Mouse (Mus musculus) heart, adult 9 months (tissue): ENCODE results near the gene Macrod2.

Experiments used
- DNase-seq, 2 experiments: peaks; one replicate each; pipeline ENCODE4 v3.0.0; 2022; ENCODE audit warnings: low spot score in 2 of 2

Gene Macrod2

DNA sequence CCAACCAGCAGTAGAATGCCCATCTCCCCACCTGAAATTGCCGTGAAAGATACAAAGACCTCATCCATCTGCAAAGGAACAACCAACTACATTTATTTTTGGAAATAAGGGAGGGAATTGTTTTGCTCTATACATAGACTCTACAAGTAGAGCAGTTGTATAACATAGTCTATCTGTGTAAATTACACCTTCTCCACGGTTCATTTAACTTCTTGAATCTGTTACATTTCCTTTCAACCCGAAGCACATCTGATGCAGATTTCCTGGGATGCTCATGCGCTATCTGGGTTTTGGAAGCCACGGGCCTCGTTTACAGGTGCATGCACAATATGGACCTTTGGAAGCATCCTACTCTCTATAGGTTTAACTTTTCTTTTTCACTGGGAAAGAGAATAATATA, 175.8 kb downstream of the Macrod2 start:
- no peak for DNase-seq

DNA sequence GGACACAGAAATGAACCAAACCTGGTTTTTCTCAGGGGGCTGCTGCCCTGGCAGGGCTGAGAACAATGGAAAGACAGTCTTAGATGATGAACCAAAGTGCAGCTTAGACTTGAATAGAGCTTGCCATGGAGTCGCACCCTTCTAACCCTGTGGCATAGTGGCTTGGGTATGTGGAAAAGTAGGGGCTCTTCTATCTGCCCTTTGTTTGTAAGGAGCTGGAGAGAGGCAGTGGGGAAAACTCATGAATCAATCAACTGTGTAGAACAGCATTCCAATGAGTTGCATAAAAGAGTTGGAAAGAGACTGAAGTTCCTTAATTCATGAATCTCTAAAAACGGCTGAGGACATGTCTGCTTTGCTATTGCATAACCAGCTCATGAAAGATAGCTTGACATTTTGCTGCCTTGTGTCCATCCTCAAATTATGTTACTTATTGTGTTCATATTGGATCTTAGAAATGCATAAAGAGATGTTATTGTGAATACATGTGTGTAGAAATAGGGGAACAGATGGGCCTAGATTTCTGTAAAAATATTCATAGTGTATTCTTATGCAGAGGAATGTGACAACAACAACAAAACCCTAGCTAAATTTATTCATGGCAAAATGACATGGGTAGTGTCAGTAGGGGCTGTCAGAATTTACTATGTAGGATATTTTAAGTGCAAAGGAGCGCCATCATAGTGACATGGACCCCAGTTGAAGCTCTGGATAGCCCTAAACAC, 197.6 kb downstream of the Macrod2 start:
- DNase-seq, result no peak

DNA sequence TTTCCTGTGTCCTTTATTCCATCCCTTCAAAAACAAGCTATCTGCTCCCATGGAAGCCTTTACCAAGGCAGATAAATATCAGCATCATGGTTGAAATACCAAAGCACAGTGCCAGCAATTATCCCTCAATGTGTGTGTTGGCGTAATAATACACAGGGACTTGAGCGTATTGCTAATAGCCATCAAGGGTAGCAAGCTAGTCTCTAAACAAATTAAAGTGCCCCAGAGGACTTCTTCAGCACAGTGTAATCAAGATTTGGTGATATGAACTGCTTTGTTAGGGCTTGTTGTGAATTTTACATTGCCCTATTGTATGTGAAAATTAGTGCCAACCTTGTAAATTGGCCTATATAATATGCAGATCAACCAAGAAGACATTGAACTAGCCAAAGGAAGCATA, 201.8 kb downstream of the Macrod2 start:
- DNase-seq, result no peak

DNA sequence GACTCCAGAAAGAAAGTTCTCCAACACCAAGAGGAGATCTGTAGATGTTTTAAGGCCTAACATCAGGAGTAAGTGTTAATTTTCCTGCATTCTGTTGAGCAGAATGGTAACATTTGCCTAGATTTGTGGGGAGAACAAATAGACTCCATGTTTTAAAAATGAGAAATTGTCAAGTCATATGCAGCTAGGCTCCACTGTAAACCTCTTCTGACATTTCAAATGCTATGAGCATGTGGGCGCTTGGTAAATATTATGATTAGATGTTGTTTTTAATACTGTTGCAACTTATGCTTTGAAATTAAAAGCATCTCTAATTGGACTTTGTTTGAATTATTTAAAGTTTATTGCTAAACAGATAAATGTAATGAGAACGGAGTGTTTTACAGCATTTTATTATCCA, 220.3 kb downstream of the Macrod2 start:
- no peak for DNase-seq

DNA sequence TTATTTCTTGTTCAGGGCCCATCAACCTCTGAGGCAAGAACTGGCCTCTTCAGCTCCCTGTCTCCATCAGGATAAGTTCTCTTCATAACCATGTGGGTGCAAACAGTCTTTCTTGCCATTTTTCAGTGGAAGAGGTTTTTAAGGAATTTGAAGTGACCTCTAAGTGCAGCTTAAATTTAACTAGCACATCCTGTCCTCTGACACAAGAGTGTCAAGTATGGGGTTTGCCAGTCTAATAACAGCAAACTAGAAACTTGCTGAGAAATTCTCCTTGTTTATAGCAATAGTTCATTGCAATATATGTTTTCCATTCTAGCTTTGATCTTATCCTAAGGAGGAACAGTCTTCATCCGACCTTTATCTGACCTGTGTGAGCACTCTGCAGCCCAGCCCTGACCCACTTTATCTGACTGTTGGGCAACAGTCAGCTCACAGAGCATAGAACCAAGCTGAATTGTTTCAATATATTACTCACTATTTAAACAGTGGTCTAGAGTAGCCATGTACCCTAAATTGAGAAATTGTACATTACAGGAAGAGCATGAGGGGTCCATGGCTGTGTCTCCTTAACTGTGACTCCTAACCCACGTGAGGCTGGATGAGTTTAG, 226.7 kb downstream of the Macrod2 start:
- no peak for DNase-seq

DNA sequence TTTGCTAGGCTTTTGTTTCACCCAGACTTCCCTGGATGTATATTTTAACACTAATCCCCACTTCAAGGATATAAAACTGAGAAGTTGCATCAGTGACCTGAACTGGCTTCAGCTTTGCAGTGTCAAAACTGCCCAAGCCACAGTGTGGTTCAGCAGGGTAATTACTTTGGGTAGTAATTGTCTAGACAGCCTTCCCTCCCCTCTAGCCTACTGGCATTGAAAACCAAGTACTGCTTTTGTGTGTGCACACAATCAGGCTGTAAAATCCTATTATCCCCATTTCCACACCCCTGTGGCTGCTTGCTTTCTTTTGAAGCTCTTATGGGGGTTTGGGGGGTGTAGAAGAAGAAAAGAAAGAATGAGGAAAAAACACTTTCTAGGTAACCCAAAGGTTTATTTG, 258.4 kb downstream of the Macrod2 start:
- DNase-seq, result no peak

DNA sequence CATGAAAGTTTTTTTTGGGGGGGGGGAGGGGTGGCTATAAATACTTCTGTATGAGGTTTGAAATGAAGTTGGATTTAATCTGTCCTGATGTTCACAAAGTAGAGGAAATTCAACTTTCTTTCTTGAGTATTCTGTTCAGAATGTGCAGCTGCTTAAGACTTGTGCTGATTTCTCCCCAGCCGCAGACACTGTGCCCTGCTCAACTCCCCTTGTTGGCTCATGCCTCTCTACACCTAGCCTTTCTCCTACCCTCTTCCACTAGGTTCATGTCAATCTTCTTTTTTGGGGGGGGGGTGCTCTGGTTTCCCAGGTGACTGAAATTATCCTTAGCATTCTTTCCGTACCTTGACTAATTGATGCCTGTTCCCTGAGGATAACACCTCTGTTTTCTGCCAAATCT, 258.9 kb downstream of the Macrod2 start:
- DNase-seq, result no peak

DNA sequence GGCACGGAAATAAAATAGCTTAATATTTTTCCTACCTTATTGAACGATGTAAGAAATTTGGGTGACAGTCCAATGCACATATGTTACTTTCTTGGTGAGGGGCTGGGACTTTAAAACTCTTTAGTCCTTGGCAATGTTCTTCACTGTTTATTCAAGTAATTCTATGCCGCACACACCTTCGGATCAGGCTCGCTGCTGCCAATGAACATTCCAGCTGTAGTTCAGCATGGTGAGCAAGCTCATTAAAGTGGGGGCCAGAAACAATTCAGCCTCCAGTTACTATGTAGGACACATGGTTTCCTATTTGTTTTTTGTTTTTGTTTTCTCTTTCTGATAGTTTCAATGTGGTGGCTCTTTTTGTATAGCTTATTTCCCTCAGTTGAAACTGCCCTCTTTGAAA, 267.6 kb downstream of the Macrod2 start:
- no peak for DNase-seq

DNA sequence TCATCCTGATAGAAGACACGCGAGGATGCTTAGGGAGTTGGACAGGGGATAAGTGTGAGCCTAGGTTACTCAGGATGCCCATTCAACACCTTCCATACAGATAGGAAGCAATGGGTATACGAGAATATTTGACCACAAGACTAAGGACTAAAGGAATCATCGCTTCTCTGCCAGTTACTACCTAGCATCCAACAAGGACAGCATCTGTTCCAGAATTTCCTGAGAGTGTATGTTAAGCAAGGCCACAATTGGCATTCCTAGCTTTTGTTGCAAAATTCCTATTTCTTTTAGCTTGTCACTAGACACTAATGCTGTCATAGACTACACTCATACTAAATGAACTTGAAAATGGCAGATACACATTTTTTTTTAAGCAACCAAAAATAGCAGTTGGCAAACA, 269.3 kb downstream of the Macrod2 start:
- no peak for DNase-seq

DNA sequence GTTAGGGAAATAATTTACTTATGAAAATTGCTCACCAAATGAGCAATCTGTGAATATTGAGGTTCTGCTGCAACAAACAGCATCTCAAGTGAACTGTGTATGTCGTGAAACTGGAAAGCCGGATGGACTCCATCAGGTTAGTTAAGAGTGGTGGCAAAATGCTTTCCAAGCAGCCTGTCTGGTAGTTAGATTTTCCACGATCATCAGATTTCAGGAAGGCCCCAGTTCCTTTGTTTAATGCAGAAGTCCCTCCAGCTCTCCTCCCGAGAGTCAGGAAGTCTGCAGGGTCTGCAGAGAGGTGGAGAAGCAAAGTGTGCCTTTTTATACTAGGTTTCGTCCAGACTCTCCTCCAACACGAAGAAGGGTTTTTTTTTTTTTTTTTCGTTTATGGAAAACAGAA, 271.7 kb downstream of the Macrod2 start:
- no peak for DNase-seq

DNA sequence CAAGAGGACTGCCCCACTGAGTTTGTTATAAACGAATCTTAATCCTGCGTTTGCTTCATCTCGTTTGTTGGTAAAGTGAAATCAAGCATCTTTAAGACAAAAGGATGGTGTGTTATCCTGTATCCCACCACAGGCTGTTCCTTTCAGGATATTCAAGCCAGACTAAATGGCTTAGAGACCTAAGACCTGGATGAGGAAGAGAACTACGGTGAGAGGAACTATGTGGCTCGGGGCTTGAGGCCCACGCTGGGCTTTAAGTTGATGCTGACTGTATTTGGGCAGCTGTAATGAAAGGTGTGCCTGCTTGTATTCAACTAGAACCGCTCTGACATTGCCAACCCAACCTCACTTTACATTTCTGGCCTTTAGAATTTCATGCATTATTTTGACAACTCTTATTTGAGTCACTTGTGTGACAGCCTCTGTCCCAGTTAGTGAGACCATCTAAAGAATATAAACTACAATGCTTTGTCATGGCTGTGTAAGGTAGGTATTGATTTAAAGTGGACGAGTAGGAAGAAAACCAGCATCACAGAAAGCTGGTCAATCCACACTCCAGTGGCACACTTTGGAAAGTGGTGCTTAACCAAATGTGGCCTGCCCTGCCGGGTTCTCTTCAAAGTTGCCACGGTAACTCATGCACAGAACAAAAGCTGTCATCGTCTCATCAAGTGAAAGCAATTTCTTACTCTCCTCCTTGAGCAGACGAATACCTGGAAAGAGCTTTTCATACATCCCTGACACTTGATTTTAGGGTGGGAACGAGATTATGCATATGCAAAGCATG, 272.3 kb downstream of the Macrod2 start:
- no peak for DNase-seq

DNA sequence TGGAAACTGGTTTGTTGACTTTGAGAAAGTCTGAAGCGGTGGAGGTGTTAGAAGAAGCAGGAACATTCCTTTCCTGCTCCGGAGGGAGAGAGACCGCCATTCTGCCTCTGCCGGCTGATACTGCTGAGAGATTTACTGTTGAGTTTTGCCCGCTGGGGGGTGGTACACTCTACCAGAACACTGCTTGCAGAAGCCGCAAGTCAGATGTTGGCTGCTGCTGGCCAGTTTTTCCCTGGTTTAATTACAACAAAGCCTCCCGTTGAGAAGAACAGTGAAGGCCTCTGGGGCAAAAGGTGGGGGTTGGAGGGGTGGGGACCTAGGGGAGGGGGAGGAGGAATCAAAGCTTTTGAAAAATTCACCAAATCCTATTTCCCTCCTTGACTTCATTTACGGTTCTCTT, 273.2 kb downstream of the Macrod2 start:
- no peak for DNase-seq

DNA sequence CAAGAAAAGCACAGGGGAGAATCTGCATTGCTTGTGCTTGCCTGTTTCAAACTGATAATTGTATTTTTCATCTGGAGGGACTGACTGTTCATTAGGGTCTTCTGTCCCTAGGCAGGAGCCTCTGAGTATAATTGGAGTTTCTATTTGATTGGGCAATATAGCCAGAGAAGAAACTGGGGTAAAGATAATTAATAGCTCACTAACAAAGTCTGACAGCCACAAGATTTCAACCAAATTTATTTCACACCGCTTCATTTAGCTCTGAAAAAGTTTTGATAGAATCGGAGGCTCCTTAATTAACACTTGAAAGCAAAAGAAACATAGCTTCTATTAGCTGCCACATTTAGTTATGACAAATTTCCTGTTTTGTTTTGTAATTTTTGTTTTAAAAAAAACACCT, 274.0 kb downstream of the Macrod2 start:
- DNase-seq, result no peak

DNA sequence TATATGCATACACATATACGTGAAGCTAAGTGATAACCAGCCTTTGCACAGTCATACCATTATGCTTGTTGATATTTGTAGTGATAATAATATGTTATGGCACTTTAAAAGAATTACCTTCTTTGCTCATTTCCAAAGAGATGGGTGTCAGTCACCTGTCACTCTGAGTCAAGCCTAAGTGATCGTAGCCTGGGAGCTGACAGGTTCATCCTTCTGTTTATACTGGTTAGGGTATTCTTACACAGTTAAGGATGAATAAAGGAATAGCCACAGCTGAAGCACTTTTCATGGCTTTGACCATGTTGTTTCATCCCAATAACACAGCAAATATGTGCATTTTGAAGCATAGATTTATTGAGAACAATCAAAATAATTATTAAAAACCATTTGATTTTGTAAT, 274.7 kb downstream of the Macrod2 start:
- no peak for DNase-seq

DNA sequence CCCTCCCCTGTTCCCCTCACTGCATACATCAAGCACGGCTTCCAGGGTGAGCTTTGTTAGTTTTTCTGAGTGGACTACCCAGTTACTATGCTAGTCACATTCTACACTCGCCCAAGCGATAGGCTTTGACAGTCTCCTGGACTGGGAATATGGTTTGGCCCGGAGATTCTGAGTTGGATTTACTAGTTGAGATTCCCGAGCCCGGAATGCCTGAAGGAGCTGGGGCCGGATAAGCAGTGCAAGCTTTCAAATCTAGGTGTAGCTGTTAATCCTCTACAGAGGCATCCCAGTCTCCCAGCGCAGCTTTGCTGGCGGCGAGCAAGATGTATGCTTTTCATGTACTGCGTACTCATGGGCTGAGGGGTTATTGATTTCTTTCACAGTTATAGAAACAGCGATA, 275.3 kb downstream of the Macrod2 start:
- DNase-seq, result no peak

DNA sequence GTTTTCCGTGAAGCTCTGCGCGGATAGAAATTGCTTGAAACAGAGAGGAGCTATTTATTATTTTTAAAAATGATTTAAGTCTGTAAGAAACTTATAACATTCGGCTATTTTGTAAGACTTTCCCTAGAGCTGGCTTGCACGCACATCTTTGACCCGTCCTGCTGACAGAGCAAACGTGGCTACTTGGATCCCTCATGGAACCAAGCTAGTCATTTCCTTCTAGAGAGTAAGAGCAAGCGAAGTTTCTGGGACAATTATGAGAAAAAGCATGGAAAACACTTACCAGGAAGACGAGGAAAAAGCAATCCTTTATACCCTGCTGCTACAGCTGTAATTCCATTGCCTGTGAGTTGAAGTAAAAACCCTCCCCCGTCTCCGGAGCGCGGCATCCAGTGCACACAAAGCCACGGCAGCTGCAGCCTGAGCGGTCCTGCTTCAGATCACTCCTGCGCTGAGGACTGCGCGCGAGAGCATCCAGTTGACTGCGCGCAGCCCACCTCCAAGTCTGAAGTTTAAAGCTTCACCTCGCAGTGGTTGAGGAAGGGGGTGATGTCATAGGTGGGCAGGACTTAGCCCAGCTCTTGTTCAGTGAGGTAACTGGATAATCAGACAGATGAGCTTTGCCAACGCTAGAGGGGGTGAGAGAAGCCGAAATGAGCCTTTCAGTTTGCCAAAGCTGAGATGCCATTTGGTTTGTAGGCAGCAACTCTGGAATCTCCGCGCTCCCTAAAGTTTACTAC, 276.0 kb downstream of the Macrod2 start, which contains the start of gene Flrt3:
TSS of gene Flrt3 (minus strand) at position 507 of the 740 bp plus-strand sequence.
- DNase-seq, result peak; percentile 46 to 57

DNA sequence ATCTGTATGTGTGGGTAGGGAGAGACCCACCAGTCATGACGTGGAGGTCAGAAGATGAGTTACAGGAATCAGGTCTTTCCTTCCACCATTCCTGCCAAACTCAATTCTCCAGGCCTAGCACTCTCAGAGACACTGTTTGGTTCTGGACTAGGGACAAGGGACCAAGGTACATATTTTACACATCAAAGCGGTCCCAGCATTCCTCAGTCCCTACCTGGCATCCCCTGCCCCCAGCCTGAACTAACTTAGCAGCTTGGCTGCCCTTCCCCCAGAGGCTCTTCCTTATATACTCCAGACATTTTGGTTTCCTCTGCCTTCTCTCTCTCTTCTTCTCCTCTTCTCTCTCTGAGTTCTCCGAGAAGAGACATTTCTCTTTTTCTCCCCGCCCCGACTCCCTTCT, 278.4 kb downstream of the Macrod2 start:
- no peak for DNase-seq

DNA sequence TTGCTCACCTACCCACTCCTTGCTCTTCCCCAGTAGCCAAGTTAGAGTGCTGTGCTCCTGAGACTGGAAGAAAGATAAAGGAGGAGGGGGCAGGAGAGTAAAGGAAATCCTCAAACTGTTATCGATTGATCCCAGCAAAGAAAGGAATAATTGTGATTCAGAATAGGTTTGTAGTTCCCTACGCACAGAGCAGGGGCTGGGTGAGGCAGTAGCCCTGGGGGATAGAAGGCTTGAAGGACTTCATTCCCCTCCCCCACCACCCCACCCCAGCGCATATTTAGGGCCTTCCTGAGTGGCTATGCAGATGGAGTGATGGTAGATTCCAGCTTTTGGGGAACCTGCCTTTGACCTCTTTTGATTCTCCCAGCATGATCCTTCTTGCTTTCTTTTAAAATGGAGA, 281.6 kb downstream of the Macrod2 start:
- DNase-seq, result no peak

DNA sequence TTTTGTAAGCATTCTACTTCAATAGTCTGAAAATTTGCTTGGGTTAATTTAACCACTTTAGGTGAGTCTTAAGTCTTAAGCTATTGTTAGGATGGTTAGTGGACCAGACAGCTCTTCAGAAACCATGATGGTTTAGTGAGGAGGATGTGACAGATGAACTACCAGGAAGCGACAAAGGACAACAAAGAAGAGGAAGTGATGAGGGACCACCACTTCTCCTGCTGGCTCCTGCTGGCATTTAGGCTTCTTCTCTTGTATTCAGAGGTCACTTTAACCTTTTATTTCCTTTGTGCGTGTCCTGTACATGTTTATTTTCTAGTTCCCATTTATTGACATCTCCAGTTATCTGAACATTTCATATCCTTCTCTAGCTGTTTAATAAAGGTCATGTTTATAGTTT, 295.8 kb downstream of the Macrod2 start:
- DNase-seq, result no peak

DNA sequence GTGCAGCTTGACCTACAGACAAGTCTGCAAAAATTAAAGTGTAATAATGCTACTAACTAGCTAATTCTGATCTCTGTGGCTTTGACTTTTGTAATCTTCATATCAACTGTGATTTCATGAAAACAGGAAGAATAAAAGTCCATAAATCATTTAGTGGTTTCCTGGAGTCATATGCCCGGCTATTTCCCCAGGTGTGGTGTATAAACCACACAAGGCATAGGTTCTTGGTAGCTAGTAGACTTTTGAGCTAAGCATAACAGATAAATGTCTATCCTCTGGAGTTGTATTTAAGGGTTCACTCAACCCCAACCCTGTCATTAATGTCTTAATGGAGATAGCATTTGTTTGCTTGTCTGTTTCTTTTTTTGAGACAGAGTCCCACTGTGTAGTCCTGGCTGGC, 296.3 kb downstream of the Macrod2 start:
- no peak for DNase-seq

DNA sequence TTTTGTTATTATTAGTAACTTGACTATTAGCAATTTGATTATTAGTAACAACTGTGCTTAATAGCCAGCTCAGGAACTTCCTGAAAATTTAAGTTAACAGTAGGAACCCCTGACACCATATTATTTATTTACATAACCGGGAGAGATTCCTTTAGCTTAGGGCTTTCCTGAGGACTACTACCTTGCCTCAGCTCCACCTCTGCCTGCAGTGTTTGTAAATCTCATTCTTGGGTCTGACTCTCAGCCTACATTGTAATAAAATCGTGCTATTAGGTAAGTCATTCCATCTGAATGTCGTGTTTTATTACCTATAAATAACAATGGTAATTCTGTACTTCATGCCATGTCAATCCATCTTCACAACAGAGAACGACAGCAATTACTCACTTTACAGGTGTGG, 297.4 kb downstream of the Macrod2 start:
- no peak for DNase-seq

DNA sequence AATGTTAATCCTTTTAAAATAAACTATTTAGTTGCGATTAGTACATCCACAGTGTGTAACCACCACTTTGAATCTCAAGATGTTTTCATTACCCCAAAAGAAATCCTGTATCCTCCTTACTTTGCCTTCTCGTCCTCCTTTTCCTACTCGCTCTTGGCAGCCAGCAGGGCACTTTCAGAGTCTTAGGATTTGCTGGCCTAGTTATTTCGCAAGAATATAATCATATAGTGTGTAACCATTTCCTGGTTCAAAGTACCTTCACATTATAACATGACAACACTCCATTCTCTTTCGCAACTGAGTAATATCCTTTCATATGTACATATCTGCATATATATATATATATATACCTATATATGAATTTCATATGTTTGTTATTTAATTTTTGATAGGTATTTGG, 298.7 kb downstream of the Macrod2 start:
- DNase-seq, result no peak
